Mouse (Mus musculus): ENCODE measurements at regions not wholly inside any gene's neighbourhood (a gene's known extent, or its start where the extent isn't known, plus 50 kb on each side); places are given as distances from the start of the nearest gene placed in this dataset.

DNA sequence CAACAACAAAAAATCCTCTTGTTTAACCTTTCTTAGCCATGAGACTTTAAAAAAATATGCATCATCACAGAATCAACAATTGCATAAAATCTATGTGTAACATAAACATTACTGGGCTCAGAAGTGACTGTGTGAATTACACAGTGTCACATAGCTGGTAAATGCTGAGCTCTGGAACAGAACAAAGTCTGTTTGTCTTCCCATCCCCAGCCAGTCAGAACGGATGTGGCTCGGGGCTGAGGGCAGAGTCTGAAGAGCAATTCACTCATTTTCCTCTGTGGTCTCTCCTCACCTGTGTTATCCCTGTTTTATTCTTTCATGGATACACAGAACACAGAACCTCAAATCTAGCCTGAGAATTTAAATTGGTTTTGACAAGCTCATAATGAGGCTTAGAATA, 261.0 kb upstream of the Sp4 start:
- H3K27ac ChIP-seq (replicated peaks): no peak overlapping the region
- no peaks in the 10 kb centered on the region for H3K36me3 ChIP-seq (ENCODE audit: control insufficient read depth, insufficient read depth, low read length)
- H3K27me3 ChIP-seq (ENCODE audit: control insufficient read depth, insufficient read depth, low read length): no peaks in the 10 kb centered on the region
- TF ChIP-seq CTCF (IDR thresholded peaks at IDR 0.05; ENCODE audit: low read depth) (no peak), EP300 (optimal IDR thresholded peaks at IDR 0.05) (no peak)
- 48% methylated on average over 2 of the region's 2 CpGs for WGBS
- H3K9me3 ChIP-seq (ENCODE audit: control insufficient read depth, low read length): no peaks in the 10 kb centered on the region
- DNase-seq (ENCODE audit: low spot score) (no peak), ATAC-seq (ENCODE audit: low FRiP score, low TSS enrichment) (no peak)
- H3K9ac ChIP-seq (ENCODE audit: low read length): no peak overlapping the region
- H3K4me3 ChIP-seq (ENCODE audit: low read depth, low read length): no peak overlapping the region
- no peaks in the 10 kb centered on the region for H3K4me1 ChIP-seq (replicated peaks; ENCODE audit: control insufficient read depth, insufficient read depth)
- no peak overlapping the region for H3K4me2 ChIP-seq (replicated peaks; ENCODE audit: low read depth)

DNA sequence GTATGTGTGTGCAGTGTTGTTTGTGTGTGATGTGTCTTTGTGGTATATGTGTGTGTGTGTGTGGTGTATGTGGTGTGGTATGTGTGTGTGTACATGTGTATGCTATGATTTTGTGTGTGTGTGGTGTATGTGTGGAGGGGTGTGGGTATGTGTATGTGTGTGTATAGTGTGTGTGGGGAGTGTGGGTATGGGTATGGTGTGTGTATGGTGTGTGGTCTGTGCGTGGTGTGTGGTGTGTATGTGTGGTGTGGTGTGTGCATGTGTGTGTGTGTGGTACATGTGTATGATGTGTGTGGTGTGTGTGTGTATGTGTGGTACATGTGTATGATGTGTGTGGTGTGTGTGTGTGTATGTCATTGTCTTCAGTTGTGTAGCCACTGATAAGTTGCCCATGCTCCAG, 247.8 kb upstream of the Sp4 start:
- Histone ChIP-seq H3K4me3 (ENCODE audit: low read depth, low read length) (no peak overlapping the region), H3K27ac (replicated peaks) (no peak overlapping the region), H3K9ac (ENCODE audit: low read length) (no peak overlapping the region), H3K4me2 (replicated peaks; ENCODE audit: low read depth) (no peak overlapping the region), H3K9me3 (ENCODE audit: control insufficient read depth, low read length) (no peaks in the 10 kb centered on the region), H3K36me3 (ENCODE audit: control insufficient read depth, insufficient read depth, low read length) (no peaks in the 10 kb centered on the region), H3K4me1 (replicated peaks; ENCODE audit: control insufficient read depth, insufficient read depth) (no peaks in the 10 kb centered on the region), H3K27me3 (ENCODE audit: control insufficient read depth, insufficient read depth, low read length) (no peaks in the 10 kb centered on the region)
- TF ChIP-seq EP300 (optimal IDR thresholded peaks at IDR 0.05) (no peak), CTCF (IDR thresholded peaks at IDR 0.05; ENCODE audit: low read depth) (no peak)
- no peak for DNase-seq (ENCODE audit: low spot score)
- WGBS: 96% methylated on average over 1 of the region's 1 CpGs
- no peak for ATAC-seq (ENCODE audit: low FRiP score, low TSS enrichment)

- WGBS: 26% methylated on average over 6 of the region's 6 CpGs
- H3K9ac ChIP-seq (ENCODE audit: low read length): no peak overlapping the region
- no peaks in the 10 kb centered on the region for H3K27me3 ChIP-seq (ENCODE audit: control insufficient read depth, insufficient read depth, low read length)
- no peaks in the 10 kb centered on the region for H3K4me1 ChIP-seq (replicated peaks; ENCODE audit: control insufficient read depth, insufficient read depth)
- no peaks in the 10 kb centered on the region for H3K36me3 ChIP-seq (ENCODE audit: control insufficient read depth, insufficient read depth, low read length)
- TF ChIP-seq EP300 (optimal IDR thresholded peaks at IDR 0.05): no peak
- TF ChIP-seq CTCF (IDR thresholded peaks at IDR 0.05; ENCODE audit: low read depth): no peak
- no peak overlapping the region for H3K27ac ChIP-seq (replicated peaks)
- no peaks in the 10 kb centered on the region for H3K9me3 ChIP-seq (ENCODE audit: control insufficient read depth, low read length)
- no peak overlapping the region for H3K4me3 ChIP-seq (ENCODE audit: low read depth, low read length)
- ATAC-seq (ENCODE audit: low FRiP score, low TSS enrichment) (no peak), DNase-seq (ENCODE audit: low spot score) (no peak)
- H3K4me2 ChIP-seq (replicated peaks; ENCODE audit: low read depth): no peak overlapping the region
Measured at GRCm38 (mm10) chr12:118540336-118540735, 239.1 kb upstream of the Sp4 start.

- no peaks in the 10 kb centered on the region for H3K4me1 ChIP-seq (replicated peaks; ENCODE audit: control insufficient read depth, insufficient read depth)
- no peak overlapping the region for H3K9ac ChIP-seq (ENCODE audit: low read length)
- H3K27ac ChIP-seq (replicated peaks): no peak overlapping the region
- peaks cover 2% of the 10 kb centered on the region; the same call in 1 of the 2 replicates for H3K27me3 ChIP-seq (ENCODE audit: control insufficient read depth, insufficient read depth, low read length)
- H3K36me3 ChIP-seq (ENCODE audit: control insufficient read depth, insufficient read depth, low read length): no peaks in the 10 kb centered on the region
- no peaks in the 10 kb centered on the region for H3K9me3 ChIP-seq (ENCODE audit: control insufficient read depth, low read length)
- WGBS: 2% methylated on average over 10 of the region's 10 CpGs
- ATAC-seq (ENCODE audit: low FRiP score, low TSS enrichment) (no peak), DNase-seq (ENCODE audit: low spot score) (no peak)
- TF ChIP-seq CTCF (IDR thresholded peaks at IDR 0.05; ENCODE audit: low read depth) (no peak), EP300 (optimal IDR thresholded peaks at IDR 0.05) (no peak)
- H3K4me3 ChIP-seq (ENCODE audit: low read depth, low read length): no peak overlapping the region
- H3K4me2 ChIP-seq (replicated peaks; ENCODE audit: low read depth): no peak overlapping the region
Measured at GRCm38 (mm10) chr12:118530514-118530913, 229.3 kb upstream of the Sp4 start.

- Histone ChIP-seq H3K27me3 (ENCODE audit: control insufficient read depth, insufficient read depth, low read length) (peaks cover 2% of the 10 kb centered on the region; the same call in 1 of the 2 replicates), H3K36me3 (ENCODE audit: control insufficient read depth, insufficient read depth, low read length) (no peaks in the 10 kb centered on the region), H3K4me3 (ENCODE audit: low read depth, low read length) (peak overlapping the region; percentile 13), H3K27ac (replicated peaks) (no peak overlapping the region), H3K4me2 (replicated peaks; ENCODE audit: low read depth) (peak overlapping the region; percentile 32; the same call in 1 of the 2 replicates), H3K9ac (ENCODE audit: low read length) (no peak overlapping the region), H3K9me3 (ENCODE audit: control insufficient read depth, low read length) (no peaks in the 10 kb centered on the region), H3K4me1 (replicated peaks; ENCODE audit: control insufficient read depth, insufficient read depth) (no peaks in the 10 kb centered on the region)
- 7% methylated on average over 36 of the region's 36 CpGs for whole genome bisulfite sequencing
- TF ChIP-seq EP300 (optimal IDR thresholded peaks at IDR 0.05): no peak
- TF ChIP-seq CTCF (IDR thresholded peaks at IDR 0.05; ENCODE audit: low read depth): no peak
- DNase-seq (ENCODE audit: low spot score): no peak
- ATAC-seq (ENCODE audit: low FRiP score, low TSS enrichment): no peak
Measured at GRCm38 (mm10) chr12:118529428-118530361, 228.5 kb upstream of the Sp4 start.

DNA sequence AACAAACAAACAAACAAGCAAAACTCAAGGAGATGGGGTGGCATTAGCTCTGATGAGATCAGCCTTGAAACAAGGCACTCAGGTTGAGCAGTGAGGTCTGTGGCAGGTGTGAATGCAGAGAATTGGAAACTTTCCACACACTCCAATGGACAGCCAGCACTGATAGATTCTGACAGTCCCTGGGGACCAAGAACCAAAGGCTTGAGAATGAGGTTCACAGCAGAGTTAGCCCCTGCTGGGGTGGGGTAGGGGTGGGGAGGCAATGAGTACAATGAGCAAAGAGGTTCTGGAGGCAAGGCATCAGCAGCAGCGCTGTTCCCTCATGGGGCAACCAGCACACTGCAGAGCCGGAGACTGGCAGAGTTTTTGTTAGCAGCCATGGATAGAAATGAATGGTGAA, 220.5 kb upstream of the Sp4 start:
- Histone ChIP-seq H3K27me3 (ENCODE audit: control insufficient read depth, insufficient read depth, low read length) (no peaks in the 10 kb centered on the region), H3K9me3 (ENCODE audit: control insufficient read depth, low read length) (no peaks in the 10 kb centered on the region), H3K4me3 (ENCODE audit: low read depth, low read length) (no peak overlapping the region), H3K9ac (ENCODE audit: low read length) (no peak overlapping the region), H3K36me3 (ENCODE audit: control insufficient read depth, insufficient read depth, low read length) (no peaks in the 10 kb centered on the region), H3K27ac (replicated peaks) (no peak overlapping the region), H3K4me2 (replicated peaks; ENCODE audit: low read depth) (no peak overlapping the region), H3K4me1 (replicated peaks; ENCODE audit: control insufficient read depth, insufficient read depth) (no peaks in the 10 kb centered on the region)
- no peak for DNase-seq (ENCODE audit: low spot score)
- ATAC-seq (ENCODE audit: low FRiP score, low TSS enrichment): no peak
- TF ChIP-seq EP300 (optimal IDR thresholded peaks at IDR 0.05) (no peak), CTCF (IDR thresholded peaks at IDR 0.05; ENCODE audit: low read depth) (no peak)
- WGBS: 72% methylated on average over 2 of the region's 2 CpGs
